Mouse (Mus musculus): ENCODE measurements around the gene Tacc3. TPM values are rescaled to one million over a fixed set of nuclear protein-coding genes. Genes with fewer than 3 reads are reported as not detected.
A peak's percentile ranks its signal among the peaks of the same experiment; 100 is the strongest.

Tacc3 gene
- total RNA-seq (2021), result 10 to 100 TPM; 12.4 to 14.1 TPM
- long read RNA-seq, partial matches to known transcripts, result 0 of 6 reads
- long read RNA-seq, other reads (novel, unspliced or antisense), result 5 of 6 reads

DNA sequence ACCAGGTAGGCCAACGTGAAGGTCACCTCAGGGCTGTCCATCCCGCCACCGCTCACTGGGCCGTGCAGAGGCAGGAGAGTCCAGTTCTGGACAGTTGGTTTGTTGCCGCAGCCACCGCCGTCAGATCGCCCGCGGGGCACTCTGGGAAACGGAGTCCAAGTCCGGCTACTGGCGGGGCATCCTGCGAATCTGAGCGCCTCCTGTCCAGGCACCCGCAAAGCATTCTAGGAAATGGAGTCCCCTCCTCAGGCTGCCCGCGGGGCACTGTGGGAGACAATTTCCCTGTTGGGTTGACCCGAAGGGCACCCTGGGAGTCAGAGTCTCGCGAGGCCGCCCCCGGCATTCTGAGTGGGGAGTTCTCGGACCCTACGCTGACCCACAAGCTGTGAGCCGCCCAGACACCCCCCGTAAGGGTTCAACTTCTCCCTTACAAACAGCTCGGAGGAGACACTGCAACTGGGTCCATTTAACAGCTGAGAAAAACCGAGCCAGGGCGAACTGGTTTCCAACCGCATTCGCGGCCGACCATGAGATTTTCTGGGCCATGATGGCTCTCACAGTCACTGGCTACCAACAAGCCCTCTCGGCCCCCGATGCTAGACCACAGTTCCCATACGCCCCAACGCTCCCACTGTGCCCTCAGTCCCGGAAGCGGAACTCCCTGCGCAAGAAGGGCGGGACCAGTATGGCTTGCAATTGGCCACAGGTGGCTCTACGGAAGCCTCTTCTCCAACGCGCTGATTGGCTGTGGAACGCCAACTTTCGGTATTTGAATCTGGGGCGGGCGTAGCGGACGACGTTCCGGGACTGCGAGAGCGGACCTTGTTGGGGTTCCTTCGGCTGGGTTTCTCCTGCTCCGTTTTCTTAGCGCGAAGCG is at the start of gene Tacc3, which contains the start of gene Tmem129:
TSS of gene Tacc3 (plus strand) at position 342 of the 877 bp plus-strand sequence.
TSS of gene Tmem129 (minus strand) at position 630 of the 877 bp plus-strand sequence.
- DNase-seq (ENCODE audit: low spot score in 2 of 2), result peak; percentile 95 to 97

GRCm38 (mm10) chr5:33609226-33609625 is 48.7 kb upstream of the Tacc3 start:
- no peak for DNase-seq (ENCODE audit: low spot score in 2 of 2)

DNA sequence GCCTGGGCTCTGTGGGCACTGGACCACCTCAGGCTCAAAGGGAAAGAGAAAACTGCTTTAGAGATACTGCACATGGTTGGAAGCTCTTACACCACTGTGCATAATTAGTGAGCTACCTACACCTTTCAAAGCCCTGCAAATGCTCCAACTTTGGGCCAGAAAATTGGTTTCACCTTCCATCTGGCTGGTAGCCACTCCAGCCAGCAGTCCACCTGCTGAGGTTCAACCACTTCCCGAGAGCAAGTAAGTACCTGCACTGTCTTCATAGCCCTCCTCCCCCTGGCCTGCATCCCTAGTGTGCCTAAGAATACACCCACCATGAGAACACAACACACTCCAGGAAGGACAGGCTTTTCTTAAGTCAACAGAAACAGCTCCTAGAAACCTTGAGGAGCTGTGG is 46.1 kb upstream of the Tacc3 start:
- no peak for DNase-seq (ENCODE audit: low spot score in 2 of 2)

- no peak for DNase-seq (ENCODE audit: low spot score in 2 of 2)
Observed at GRCm38 (mm10) chr5:33614391-33614790, 43.5 kb upstream of the Tacc3 start.

DNA sequence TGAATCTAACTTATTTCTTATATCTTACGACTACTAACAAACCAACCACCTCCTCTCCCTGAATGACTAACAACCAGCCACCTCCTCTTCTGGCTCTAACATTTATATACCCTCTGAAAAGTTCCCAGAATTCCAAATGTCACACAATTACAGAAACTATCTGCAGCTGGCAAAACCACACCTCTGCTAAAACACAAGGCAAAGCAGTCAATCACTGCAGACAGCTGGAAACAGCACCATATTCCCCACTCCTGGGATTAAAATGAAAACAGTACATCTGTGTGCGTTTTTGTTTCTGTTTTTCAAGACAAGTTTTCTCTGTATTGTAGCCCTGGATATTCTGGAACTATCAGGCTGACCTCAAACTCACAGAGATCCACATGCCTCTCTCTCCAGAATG is 35.3 kb upstream of the Tacc3 start:
- no peak for DNase-seq (ENCODE audit: low spot score in 2 of 2)

GRCm38 (mm10) chr5:33623766-33624165 is 34.2 kb upstream of the Tacc3 start:
- DNase-seq (ENCODE audit: low spot score in 2 of 2), result no peak

DNA sequence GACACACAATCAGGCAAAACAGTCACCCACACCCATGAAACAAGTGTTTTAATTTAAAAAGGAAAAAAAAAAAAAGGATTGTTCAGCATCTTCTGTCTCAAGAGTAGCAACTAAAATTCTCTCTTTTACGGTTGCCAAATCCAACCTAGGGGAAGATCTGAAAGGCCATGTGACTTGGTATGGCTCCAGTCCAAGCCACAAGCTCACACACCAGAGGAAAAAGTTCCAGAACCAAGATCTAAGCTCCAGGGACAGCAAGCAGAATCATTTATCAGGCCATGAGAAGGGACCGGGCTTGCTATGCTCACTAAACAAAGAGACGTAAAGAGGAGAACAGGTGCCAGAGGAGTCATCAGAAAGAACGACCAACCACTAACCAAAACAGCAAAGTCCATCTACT is 30.0 kb upstream of the Tacc3 start:
- DNase-seq (ENCODE audit: low spot score in 2 of 2), result no peak

- peak; percentile 46 to 58 for DNase-seq (ENCODE audit: low spot score in 2 of 2)
Observed at GRCm38 (mm10) chr5:33628820-33629300, 29.1 kb upstream of the Tacc3 start.

- DNase-seq (ENCODE audit: low spot score in 2 of 2), result peak; percentile 100
Observed at GRCm38 (mm10) chr5:33629301-33629987, 28.5 kb upstream of the Tacc3 start, which contains the start of the genes Fam53a and Gm9903. TSS of gene Fam53a (minus strand) at chr5:33629635. TSS of gene Gm9903 (plus strand) at chr5:33629925.

DNA sequence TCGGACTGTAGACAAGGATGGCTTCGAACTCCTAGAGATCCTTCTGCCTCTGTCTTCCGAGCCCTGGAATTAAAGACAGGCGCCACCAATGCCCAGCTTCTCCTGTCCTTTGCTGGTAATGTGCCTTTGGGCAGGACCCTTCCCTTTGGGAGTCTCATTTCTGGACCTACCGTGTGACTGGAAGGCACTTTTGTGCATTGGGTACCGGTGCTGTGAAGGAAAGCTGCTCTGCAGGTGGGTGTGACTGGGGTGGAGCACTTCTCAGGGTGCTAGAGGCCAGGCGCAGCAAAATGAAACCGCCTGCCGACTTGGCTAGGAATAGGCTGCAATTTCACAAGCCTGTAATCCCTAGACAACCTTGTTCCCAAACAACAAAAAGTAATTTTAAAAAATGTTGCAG is 27.9 kb upstream of the Tacc3 start:
- DNase-seq (ENCODE audit: low spot score in 2 of 2), result no peak

GRCm38 (mm10) chr5:33630615-33631014 is 27.3 kb upstream of the Tacc3 start:
- DNase-seq (ENCODE audit: low spot score in 2 of 2), result no peak

DNA sequence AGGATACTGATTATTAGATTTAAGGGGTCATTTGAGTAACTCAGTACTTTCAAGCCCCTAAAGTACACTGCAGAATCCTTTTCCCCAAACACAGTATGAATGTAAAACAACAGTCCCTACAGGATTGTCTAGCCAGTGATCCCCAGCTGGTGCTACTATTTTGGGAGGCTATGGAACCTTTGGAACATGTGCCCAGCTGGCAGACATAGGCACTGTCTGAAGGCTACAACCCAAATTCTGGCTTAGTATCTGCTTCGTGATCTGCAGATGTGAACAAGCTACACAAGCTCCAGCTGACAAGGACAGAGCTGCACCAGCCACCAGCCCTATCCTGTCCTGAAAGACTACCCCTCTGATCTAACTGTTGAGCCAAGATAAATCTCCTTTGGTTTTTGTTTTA is 25.4 kb upstream of the Tacc3 start:
- no peak for DNase-seq (ENCODE audit: low spot score in 2 of 2)

- no peak for DNase-seq (ENCODE audit: low spot score in 2 of 2)
Observed at GRCm38 (mm10) chr5:33635361-33635760, 22.6 kb upstream of the Tacc3 start.

- DNase-seq (ENCODE audit: low spot score in 2 of 2), result no peak
Observed at GRCm38 (mm10) chr5:33637606-33638350, 20.1 kb upstream of the Tacc3 start.

GRCm38 (mm10) chr5:33638826-33639225 is 19.1 kb upstream of the Tacc3 start:
- DNase-seq (ENCODE audit: low spot score in 2 of 2), result no peak

- peak; percentile 36 to 47 for DNase-seq (ENCODE audit: low spot score in 2 of 2)
Observed at GRCm38 (mm10) chr5:33640652-33641051, 17.3 kb upstream of the Tacc3 start.

- no peak for DNase-seq (ENCODE audit: low spot score in 2 of 2)
Observed at GRCm38 (mm10) chr5:33651017-33651416, 6.9 kb upstream of the Tacc3 start.

GRCm38 (mm10) chr5:33651541-33651920 is 6.4 kb upstream of the Tacc3 start:
- no peak for DNase-seq (ENCODE audit: low spot score in 2 of 2)

DNA sequence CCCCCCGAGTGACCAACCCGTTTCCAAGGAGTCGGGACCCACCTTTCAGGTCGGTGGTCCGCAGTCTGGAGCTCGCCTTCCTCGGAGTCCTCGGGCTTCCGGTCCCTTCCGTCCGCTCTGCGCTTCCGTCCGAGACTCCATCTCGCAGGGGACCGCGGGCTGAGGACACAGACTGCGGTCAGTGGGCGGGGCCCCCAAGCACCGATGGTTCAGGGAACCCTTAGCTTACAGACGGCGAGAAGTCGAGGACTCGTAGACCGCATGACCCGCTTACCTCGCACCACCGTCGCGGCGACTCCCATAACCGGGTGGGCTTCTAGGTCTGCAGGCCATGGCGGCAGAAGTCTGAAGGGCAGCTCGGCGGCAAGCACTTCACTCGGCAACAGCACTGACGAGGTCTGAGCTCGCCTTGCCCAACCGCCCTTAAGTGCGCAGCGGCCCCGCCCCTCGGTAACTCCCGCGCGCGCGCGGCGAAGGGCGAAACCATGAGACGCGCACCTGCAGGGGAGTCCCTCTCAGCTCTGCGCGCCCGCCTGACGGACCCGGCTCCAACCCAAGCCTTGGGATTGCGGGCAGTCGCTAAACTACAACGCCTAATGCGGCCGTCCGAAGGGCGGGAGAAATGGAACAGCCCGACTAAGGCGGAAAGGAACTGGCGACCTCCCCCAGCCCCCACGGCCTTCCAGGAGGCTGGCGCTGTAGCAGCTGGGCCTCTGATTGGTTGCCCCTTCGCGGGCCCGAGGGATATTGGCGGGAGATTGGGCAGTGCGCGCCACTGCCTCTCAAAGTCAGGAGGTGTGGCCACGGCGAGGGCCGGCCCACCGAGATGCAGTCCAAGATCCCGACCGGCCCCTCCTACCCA is 5.8 kb upstream of the Tacc3 start, which contains the start of gene Slbp:
TSS of gene Slbp (minus strand) at position 654 of the 862 bp plus-strand sequence.
- peak; percentile 95 to 96 for DNase-seq (ENCODE audit: low spot score in 2 of 2)

DNA sequence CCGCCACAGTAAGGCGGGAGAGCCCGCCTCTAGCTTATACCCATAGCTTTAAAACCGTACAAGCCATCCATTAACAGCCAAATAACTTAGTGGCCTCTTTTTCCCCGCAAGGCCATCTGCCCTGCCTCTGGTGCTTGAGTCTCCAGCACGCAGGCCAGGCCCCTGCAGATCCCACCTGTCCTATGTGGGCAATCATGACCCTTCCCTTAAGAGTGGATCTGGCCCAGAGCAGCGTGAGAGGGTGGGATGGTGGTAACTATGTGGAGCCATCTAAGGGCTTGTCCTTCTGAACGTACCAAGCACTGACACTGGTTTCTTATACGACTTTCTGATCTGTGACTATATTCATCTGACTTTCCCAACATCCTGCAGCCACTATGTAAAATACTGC is 5.2 kb upstream of the Tacc3 start:
- no peak for DNase-seq (ENCODE audit: low spot score in 2 of 2)

All from layer of hippocampus, postnatal 10 days (tissue).